Mouse (Mus musculus) left cerebral cortex, postnatal 36 days (tissue): Measurements from ENCODE around the gene Actn1. TPM values are rescaled to one million over a fixed set of nuclear protein-coding genes. Genes with fewer than 3 reads are reported as not detected.

ENCODE experiments used
- DNase-seq, 2 experiments: peaks; one replicate each; pipeline ENCODE4 v3.0.0; 2021 to 2022; ENCODE audit warnings: low spot score in 2 of 2, mixed read lengths in 1 of 2
- intact Hi-C: fragments of 180-260 bp; cut with DNase I; formaldehyde crosslinking; loops from one replicate; pipeline ENCODE4 v1.15.1; 2025
- total RNA-seq, 2 experiments: library from RNA; stranded (reverse); gene quantifications; 2 replicates each; pipeline ENCODE4 v1.2.3; 2021

The Actn1 gene
- total RNA-seq, 2 experiments from 2014 or later, result 106 to 146 TPM

GRCm38 (mm10) chr12:80260744-80261695 is 849 bp upstream of the Actn1 start:
- intact Hi-C loops, result no loop called here
- DNase-seq, result no peak

GRCm38 (mm10) chr12:80259216-80260055 is 735 bp downstream of the Actn1 start:
- DNase-seq, result peak; percentile 65 to 75
- intact Hi-C loops, result loop anchor here (2.0 to 5.0 kb wide), 3 partner anchors 61 to 108 kb away; no protein-coding TSS in a partner anchor

GRCm38 (mm10) chr12:80258520-80259215 is 1.5 kb downstream of the Actn1 start:
- DNase-seq, result peak in 1 of 2 experiments; percentile 34
- intact Hi-C loops, result loop anchor here (2.0 to 5.0 kb wide), 3 partner anchors 60 to 109 kb away; no protein-coding TSS in a partner anchor

- no peak for DNase-seq
- intact Hi-C loops, result no loop called here
Observed at GRCm38 (mm10) chr12:80251978-80252377, 8.2 kb downstream of the Actn1 start.

GRCm38 (mm10) chr12:80251554-80251953 is 8.6 kb downstream of the Actn1 start:
- intact Hi-C loops, result no loop called here
- no peak for DNase-seq

- DNase-seq, result no peak
- intact Hi-C loops, result no loop called here
Observed at GRCm38 (mm10) chr12:80249539-80249938, 10.6 kb downstream of the Actn1 start.

- DNase-seq, result no peak
- intact Hi-C loops, result no loop called here
Observed at GRCm38 (mm10) chr12:80247067-80247466, 13.1 kb downstream of the Actn1 start.

- intact Hi-C loops, result no loop called here
- DNase-seq, result no peak
Observed at GRCm38 (mm10) chr12:80246505-80246904, 13.7 kb downstream of the Actn1 start.

GRCm38 (mm10) chr12:80244755-80245154 is 15.4 kb downstream of the Actn1 start:
- DNase-seq, result no peak
- intact Hi-C loops, result no loop called here

- no peak for DNase-seq
- intact Hi-C loops, result no loop called here
Observed at GRCm38 (mm10) chr12:80244127-80244526, 16.0 kb downstream of the Actn1 start.

GRCm38 (mm10) chr12:80243335-80243734 is 16.8 kb downstream of the Actn1 start:
- intact Hi-C loops, result no loop called here
- no peak for DNase-seq

GRCm38 (mm10) chr12:80239445-80239844 is 20.7 kb downstream of the Actn1 start:
- intact Hi-C loops, result no loop called here
- peak; percentile 85 to 86 for DNase-seq

GRCm38 (mm10) chr12:80238523-80238922 is 21.6 kb downstream of the Actn1 start:
- DNase-seq, result no peak
- intact Hi-C loops, result no loop called here

GRCm38 (mm10) chr12:80235295-80235694 is 24.9 kb downstream of the Actn1 start:
- DNase-seq, result no peak
- intact Hi-C loops, result no loop called here

- no peak for DNase-seq
- intact Hi-C loops, result no loop called here
Observed at GRCm38 (mm10) chr12:80234226-80234625, 25.9 kb downstream of the Actn1 start.

GRCm38 (mm10) chr12:80232840-80233218 is 27.3 kb downstream of the Actn1 start:
- no peak for DNase-seq
- intact Hi-C loops, result no loop called here

- intact Hi-C loops, result no loop called here
- no peak for DNase-seq
Observed at GRCm38 (mm10) chr12:80232076-80232839, 27.9 kb downstream of the Actn1 start.

- DNase-seq, result no peak
- intact Hi-C loops, result no loop called here
Observed at GRCm38 (mm10) chr12:80231317-80231716, 28.9 kb downstream of the Actn1 start.

GRCm38 (mm10) chr12:80230854-80231253 is 29.3 kb downstream of the Actn1 start:
- DNase-seq, result no peak
- intact Hi-C loops, result no loop called here
